Mouse (Mus musculus): ENCODE measurements around the gene Trpm6.

Gene Trpm6

DNA sequence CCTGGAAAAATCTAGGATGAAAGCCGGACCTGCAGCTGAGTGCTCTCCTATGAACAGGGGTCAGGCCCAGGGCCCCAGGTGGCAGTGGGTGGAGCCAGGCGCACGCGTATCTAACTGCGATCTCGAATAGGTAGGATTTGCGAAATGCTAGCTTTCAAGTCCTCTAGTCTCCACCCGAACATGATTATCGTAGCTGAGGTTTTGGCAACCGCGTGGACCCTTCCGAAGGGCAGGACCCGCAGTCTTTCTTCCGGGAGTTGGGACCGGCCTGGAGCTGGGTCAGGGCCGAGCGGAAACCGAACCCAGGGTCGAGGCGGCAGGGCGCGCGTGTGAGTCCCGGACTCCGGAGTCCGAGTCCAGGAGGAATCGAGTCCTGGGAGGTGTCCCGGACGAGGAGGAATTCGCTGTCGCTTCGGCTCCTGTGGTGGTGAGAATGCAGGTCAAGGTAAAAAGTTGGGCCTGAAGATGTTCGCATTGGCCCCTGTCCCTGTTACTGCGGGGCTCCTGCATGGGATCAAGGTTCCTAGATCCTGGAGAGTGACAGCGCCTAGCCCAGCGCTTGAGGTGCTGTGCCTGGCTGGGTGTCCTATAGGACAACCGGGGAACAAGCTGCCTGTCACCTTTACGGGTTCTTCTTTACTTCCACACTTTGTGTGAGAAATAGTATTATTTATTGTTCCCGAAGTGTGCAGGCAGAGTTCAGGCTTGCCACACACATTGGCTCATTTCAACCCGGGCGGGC, at the start of gene Trpm6:
Trpm6 (plus strand) TSS at position 386 of the 742 bp plus-strand sequence.
- DNase-seq (ENCODE audit: low read depth, low spot score), result no peak

GRCm38 (mm10) chr19:18708101-18708500, 41.7 kb upstream of the Trpm6 start:
- DNase-seq (ENCODE audit: low read depth, low spot score), result peak; percentile 69

DNA sequence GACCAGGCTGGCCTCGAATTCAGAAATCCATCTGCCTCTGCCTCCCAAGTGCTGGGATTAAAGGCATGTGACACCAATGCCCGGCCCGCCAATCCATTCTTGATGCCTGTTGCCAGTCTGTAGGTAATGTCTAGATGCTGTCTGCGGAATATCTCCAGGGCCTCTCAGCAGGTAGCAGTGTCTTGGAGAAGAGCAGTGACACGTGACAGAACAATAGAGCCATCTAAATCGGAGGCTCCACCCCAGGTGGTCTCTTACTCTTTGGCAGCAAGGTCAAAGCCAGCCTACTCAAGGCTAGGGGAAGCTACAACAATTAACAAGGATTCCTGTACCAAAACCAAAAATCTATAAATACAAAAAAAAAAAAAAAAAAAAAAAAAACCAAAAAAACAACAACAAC, 38.9 kb upstream of the Trpm6 start:
- DNase-seq (ENCODE audit: low read depth, low spot score), result no peak

DNA sequence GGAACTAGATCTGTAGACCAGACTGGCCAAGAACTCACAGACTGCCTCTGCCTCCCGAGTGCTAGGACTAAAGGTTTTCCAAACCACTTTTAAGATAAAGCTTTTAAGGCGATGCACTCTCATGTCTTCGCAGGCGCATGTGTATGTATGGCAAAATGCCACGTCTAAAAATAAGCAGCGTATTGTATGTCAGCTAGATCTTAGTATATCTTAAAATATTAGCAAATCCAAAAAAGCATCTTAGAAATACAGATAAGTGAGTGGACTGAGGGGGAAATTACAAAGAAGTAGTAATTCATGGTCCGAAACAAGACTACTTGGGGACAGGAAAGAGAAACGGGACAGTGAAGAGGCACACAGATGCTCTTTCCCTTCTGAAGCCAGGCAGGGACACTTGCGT, 38.2 kb upstream of the Trpm6 start:
- no peak for DNase-seq (ENCODE audit: low read depth, low spot score)

DNA sequence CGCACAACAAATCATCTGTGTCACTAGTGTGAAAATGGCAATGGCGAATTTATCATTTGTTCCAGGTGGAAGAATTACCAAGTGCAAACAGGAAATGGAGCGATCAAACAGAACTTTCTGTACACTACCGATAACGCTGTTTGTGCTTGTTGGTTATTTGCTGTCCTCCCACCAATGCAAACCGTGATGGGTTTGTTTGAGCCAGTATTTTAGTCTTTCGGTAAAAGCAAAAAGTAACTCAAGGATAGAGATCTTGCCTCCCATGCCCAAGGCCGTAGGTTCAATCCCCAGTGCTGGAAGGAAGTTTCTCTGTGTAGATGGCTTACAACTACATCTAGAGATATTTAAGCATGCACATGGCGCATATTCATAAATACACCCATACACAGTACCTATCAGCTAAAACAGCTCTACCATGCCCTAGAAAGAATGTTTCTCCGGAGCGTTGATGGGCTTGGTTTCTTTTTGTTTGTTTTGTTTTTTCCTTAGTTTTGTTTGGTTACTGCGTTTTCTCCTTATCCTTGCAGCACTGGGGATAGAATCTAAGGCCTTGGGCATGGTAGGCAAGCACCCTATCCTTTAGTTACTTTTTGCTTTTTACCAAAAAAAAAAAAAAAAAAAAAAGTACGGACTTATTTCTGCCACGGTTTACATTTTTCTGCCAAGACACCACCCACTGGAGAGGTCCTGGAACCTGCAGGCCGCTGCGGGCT, 37.5 kb upstream of the Trpm6 start:
- no peak for DNase-seq (ENCODE audit: low read depth, low spot score)

DNA sequence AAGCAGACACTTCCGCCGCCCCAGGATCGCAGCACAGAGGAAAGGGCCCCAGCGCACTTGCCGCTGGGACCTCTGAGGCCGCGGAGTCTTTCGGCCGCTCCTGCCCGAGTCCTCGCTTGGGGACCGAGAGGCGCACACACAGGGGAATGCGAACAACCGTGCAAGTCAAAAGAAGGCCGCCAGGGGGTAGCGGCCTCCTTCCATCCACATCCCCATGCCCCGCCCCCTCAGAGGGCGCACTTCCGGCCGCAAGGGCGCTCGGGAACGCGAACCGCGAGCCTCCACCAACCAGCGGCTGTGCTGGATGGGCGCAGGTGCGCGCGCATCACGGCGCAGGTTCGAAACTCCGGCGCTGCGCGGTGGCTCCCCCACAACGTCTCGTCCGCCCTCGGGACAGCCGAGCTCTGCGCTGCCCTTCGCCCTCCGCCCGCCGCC, 36.9 kb upstream of the Trpm6 start, which contains the start of gene D030056L22Rik:
D030056L22Rik (plus strand) TSS at position 328 of the 435 bp plus-strand sequence.
- DNase-seq (ENCODE audit: low read depth, low spot score), result peak; percentile 98

DNA sequence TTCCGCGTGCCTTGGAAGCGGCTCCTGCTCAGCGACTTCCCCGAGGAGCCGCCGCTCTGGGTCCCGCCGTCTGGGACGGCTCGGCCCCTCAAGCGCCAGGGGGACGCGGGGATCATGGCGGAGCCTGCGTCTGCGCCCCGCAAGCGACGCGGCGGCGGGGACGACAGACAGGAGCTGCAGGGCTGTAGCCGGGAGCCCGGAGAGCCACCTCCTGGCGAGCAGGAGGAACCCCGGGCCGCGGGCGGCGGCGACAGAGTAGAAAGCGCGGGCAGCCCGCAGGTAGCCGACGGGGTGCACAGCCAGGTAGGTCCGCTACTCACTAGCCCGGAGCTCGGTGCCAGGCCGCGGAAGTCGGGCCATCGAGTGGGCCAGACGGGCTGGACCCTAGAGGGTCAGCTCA, 36.4 kb upstream of the Trpm6 start:
- peak; percentile 26 for DNase-seq (ENCODE audit: low read depth, low spot score)

DNA sequence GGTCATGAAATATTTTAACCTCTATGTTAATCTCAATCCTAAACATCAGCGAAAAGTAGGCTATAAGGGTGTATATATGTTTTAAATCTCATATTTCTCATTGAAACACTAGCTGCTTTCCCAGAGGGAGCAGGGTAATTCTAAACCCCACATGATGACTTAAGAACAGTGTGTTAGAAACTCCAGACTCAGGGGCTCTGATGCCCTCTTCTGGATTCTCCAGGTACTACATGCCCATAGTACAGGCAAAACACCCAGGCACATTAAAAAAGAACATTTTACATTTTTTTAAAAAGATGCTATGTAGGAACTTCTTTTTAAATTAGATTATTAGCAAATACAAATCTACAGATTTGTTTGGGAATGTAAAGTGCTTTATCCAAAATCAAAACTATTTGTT, 33.4 kb upstream of the Trpm6 start:
- peak; percentile 85 for DNase-seq (ENCODE audit: low read depth, low spot score)

DNA sequence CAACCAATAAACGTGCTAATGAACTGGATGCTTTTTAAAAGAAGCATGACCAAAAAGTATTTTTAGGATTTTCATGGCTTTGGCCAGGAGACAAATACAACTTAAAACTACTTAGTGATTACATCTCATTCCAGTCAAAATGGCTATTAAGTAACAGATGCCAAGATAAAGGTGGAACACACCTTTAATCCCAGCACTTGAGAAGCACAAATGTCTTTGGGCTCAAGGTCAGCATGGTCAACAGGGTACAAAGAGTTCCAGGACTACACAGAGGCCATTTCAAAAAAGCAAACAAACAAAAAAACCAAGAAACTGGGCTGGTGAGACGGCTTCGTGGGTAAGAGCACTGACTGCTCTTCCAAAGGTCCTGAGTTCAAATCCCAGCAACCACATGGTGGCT, 29.4 kb upstream of the Trpm6 start:
- DNase-seq (ENCODE audit: low read depth, low spot score), result no peak

- DNase-seq (ENCODE audit: low read depth, low spot score), result no peak
Observed at GRCm38 (mm10) chr19:18725186-18725585, 24.6 kb upstream of the Trpm6 start.

DNA sequence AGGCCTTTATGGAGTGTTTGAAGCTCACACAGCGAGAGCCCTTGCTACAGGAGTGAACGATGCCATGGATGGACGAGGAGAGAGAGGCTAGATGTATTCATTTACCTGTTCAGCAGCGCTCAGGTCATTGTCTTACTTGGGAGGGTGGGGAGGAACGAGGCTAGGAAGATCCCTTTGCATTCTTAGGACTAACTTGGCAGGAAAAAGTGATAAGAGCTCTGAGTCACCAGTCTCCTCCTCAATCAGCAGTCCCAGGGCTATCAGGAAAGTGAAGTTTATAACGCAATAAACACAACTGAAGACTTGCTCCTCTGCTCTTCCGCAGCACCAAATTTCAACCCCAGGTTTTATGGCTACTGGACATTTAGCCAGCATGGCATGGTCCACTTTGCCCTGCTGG, 19.5 kb upstream of the Trpm6 start:
- DNase-seq (ENCODE audit: low read depth, low spot score), result no peak

DNA sequence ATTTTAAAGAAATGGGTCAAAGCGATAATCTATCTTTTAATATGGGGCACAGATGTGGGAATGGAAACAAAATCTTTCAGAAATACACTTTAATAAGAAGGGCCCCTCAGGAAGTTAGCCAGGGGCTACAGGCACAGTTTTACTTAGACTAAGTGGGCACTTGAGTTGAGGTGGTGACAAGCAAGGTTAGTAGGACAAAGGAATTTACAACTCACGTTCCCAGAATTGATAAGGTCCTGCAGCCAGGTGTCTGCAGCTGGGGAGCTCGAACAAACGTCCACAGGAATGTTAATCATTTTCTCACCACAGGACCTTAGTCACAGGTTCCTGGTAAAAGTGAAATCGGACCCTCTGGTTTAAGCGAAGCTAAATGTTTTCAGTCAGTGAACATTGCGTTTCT, 18.7 kb upstream of the Trpm6 start:
- no peak for DNase-seq (ENCODE audit: low read depth, low spot score)

DNA sequence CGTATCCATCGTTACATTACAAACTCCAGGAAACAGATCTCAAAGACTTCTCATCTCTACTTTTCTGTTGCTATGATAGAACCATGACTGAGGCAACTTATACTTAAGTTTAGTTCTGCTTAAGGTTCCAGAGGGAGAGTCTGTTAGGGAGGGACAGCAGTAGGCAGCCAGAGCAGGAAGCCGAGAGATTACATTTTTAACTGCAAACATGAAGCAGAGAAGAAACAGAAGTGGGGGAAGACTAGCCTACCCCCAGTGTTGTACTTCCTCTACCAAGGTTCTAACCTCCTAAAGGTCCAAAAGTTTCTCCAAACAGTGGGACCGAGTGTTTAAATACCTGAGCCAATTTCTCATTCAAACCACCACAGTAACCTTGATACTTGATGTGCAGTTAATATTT, 13.9 kb upstream of the Trpm6 start:
- DNase-seq (ENCODE audit: low read depth, low spot score), result no peak

DNA sequence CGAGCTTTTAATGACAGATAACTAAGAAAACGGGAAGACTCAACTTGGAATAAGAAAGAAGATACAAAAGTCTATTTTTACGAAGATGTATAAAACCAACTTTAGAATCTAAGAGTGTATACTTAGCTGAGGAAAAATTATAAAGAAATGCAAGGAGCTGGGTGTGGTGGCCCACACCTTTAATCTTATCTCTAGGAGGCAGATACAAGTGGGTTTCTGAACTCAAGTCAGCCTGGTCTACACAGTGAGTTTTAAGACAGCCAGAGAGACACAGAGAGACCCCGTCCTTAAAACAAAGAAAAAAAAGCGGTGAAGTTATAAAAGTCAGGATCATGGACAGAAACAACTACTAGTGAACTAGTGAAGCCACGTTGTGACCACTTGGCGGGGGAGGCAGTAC, 10.6 kb upstream of the Trpm6 start:
- no peak for DNase-seq (ENCODE audit: low read depth, low spot score)

DNA sequence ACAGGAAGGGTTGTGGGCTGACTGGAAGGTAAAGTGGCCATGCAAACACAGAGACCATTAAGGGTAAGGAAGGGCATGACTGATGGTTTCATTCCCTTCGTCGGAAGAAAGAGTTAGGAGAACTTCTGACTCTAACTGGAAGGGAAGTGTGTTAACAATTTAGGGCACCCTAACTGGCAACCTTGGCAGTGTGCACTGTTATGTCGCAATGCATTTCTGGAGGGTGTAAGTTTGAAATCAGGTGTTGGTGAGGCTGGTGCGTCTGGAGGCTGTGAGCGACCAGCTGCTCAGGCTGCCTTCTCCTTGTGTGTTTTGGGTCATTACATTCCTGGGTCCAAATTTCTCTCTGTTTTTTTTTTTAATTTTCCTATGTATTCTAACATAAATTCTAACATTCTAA, 5.8 kb upstream of the Trpm6 start:
- DNase-seq (ENCODE audit: low read depth, low spot score), result no peak

- peak; percentile 57 for DNase-seq (ENCODE audit: low read depth, low spot score)
Observed at GRCm38 (mm10) chr19:18746576-18747340, 3.0 kb upstream of the Trpm6 start.

DNA sequence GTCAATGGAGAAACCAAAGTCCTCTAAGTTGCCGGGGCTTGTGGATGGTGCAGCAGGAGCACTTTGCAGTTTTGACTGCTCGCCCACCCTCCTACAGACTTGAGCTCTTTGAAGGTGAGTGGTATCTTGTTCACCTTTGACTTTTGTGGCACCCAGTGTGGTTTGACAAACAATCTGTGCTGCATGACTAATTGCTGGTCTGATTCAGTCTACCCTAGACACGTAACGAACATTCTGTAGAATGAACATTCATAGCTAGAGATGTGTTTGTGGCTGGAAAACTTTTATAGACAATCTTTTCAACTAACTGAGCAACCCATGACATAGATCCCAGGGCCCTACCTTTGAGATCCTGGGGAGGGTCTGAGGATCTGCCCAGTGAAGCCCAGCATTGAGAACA, 2.4 kb upstream of the Trpm6 start:
- no peak for DNase-seq (ENCODE audit: low read depth, low spot score)

DNA sequence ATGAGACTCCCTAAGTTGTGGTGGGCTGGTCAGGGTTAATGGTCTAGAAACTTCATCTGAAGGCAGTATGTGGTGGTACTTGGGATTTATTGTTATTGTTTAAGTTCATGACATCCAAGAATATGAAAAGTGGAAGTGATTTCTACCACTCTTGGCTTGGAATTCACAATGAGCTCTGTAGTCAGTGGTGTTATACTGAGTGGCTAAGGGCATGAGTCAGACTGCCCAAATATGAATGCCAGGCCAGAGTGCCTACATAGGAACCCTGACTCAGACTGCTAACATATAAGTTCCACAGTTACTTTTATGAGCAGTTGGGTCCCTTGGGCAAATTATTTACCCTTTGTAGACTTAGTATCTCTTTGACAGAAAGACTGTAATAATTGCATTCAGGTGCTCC, 7.4 kb downstream of the Trpm6 start:
- DNase-seq (ENCODE audit: low read depth, low spot score), result no peak

- DNase-seq (ENCODE audit: low read depth, low spot score), result no peak
Observed at GRCm38 (mm10) chr19:18757706-18758105, 7.9 kb downstream of the Trpm6 start.

GRCm38 (mm10) chr19:18758269-18758668, 8.5 kb downstream of the Trpm6 start:
- no peak for DNase-seq (ENCODE audit: low read depth, low spot score)

- no peak for DNase-seq (ENCODE audit: low read depth, low spot score)
Observed at GRCm38 (mm10) chr19:18758916-18759315, 9.1 kb downstream of the Trpm6 start.

DNA sequence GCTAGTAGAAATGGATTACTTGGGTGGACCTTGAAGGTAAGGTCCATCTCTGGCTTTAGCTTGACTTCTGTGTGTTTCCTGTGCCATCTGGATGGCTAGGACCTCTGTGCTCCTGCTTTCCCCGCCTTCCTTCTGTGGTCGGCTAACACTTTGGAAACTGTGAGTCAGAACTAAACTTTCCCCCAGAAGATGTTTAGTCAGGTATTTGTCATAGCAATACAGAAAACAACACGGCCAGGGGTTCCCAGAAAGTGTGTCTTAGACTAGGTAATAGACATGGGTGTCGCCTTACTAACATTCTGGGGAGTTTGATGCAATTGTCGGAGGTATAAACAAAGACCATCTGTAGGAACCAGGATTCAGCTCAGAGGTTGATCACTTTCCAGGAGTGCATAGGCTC, 16.6 kb downstream of the Trpm6 start:
- DNase-seq (ENCODE audit: low read depth, low spot score), result no peak

All from brain, adult 2 months (tissue).